Mouse (Mus musculus): ENCODE measurements around the gene Tex21.

- TF ChIP-seq CTCF (IDR thresholded peaks at IDR 0.05) (no peak), POLR2A (IDR thresholded peaks at IDR 0.05; ENCODE audit: insufficient read depth, low read depth, low read length) (no peak)
Measured at GRCm38 (mm10) chr12:76253090-76253489, 6.5 kb upstream of the Tex21 start.
